Mouse (Mus musculus): ENCODE measurements around the gene Ergic2.
A peak's percentile ranks its signal among the peaks of the same experiment; 100 is the strongest.

Gene Ergic2

DNA sequence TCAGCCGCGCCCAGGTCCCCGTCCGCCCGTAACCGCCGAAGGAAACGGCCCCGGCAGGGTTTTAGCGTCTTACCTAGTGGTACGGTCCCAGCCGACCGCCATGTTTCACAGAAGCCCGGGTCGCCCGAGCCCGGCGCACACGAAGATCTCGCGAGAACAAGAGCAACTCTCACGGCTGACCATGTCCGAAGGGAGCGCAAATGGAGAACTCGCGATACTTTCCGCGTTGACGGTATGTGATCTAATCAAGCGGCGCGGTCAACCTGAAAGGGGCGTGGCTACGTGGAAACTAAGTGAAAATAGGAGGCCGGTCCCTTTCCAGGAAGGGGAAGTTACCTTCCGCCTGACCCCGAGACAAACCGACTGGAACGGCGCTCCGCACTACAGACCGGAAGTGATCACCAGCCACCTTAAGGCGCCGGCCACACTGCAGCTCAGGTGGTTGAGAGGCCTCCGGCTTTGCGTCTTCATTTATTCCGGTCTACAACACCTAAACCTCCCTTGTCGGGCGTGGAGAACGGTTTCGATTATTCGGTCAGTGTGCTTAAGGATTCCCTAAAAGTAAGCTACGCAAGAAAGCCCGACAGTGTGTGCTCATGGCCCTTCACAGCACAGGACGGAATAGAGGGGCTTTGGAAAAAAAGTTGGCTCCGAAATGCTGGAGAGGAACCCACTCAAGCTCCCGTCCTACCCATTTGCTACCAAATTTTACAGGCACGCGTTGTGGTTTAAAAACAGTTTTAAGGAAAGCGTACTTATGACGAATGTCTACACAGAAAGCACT is at the start of gene Ergic2:
Gene Ergic2, minus strand, starts transcription at position 478 of the 784 bp plus-strand sequence.
- DNase-seq: peak; percentile 99

DNA sequence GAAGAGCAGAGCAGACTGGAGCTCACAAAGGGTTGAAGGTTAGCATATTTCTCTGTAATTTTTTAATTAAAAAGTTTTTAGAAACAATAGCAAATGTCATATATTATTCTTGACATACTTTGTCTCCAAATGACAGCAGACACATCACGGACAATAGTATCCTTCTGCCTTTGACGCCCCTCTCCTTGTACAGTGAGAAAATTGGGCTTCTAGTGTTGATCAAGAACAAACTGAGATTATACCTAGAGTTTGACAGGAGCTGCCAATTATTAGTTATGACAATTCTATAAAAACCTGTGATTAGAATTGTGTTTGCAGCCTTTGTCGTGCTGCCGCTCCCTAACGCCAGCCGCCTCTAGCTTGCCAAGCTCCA is 48.5 kb upstream of the Ergic2 start:
- DNase-seq: no peak

DNA sequence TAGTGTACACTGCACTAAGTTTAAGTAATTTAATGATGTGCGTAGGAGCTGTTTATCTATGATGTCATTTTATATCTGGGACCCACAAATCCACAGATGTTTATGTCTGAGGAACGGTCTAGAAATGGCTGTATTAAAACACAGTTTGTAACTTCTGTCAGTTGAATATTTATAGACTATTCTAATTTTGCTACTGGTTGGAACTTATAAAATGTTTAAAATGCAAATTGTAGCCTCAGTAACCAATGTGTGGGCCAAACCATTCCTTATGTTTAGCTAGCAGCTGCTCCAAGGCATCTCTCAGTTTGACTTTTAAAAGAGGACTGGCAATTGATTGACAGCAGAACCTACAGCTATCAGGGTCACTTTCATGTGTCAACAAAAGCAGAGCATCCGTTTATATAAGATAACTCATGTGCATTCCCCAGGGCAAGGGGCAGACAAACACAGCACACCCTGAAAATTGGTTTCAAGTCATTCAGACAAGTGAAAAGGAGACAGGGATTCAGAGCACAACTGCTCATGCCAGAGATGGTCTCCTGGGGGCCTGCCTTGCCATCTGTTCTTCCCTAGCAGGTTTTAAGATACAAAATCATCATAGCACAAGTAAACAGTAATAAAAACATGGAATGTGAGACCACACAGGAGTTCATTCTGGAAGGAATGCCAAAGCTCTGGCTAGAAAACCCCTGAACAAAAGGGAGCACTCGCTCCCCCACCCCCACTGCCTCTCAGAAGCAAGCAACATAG is 48.0 kb upstream of the Ergic2 start:
- DNase-seq: no peak

DNA sequence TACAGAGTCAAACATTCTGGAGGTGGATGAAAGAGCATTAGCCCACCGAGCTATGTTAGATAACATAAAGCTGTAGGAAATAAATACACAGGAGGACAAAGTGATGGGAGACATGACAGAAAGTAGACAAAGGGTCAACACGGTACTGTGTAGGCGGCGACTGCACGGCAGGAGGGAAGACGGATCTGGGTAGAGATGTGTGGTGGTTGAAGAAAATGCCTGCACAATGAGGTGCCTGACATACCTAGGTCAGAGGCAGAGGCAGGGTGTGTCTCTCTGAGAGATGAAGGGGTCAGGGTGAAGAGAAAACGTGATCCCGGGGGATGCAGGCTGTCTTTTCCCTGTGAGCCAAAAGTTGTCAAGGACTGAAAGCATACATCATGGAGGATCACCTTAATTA is 46.9 kb upstream of the Ergic2 start:
- DNase-seq: no peak

DNA sequence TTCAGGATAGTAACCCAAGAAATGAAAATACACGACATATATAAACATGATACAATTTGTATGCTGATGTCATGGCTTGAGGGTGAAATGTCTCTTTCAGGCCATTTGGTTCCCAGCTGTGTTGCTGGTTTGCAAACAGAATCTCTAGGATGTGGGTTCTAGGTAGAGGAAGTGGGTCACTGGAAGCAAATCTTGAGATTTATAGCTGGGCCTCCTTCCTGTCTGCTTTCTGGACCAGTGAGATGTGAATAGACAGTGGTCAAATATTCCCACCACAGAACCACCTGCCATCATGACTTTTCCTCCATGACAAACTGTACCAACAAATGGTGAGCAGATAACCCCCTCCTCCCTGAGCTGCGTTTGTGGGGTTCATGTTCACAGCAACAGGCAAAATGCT is 45.6 kb upstream of the Ergic2 start:
- DNase-seq: no peak

DNA sequence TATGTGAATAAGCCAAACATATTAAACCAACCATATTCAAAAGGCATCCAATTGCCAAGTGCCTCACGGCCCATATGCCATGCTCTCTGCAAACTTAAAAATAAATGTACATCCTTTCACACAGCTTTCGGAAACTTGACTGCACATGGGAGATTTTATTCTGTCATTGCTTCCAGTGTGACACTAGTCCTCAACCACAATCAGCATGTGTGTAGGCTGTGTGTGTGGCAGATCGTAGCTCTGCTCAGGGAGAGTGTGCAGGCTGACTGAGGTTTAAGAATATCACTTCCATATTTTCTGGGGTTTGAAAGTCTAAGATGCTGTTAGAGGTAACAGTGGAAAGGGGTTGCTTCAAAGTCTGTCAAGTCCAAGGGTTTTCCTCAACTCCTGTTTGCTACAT is 43.9 kb upstream of the Ergic2 start:
- no peak for DNase-seq

DNA sequence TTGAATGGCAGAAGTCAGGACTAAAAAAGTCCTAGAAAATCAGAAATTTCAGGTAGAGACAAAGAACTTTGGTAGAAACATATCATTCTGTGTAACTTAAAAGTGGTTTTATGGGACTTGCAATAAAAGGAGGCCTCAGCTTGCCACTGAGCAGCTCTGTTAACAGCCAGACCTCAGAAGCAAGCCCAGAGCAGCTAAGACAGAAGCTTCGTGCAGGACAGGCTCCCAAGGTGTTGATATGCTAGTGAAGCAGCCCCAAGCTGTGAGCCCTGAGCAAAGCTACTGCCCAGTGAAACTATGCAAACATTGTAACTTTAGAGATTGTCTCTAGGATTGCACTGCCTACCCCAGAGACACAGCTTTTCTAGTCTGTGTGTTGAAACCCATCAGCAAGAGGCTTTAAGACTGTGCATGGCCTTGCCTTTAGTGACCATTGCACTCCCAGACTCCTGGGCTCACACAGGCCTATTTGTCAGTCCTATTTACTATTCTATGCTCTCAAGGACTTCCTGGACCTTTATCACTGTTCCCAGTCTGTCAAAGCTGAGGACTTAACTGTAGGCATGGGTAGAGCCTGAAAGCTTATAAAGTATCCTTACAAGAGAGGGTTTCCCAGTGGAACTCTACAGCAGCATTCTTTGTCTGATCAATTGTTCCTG is 43.4 kb upstream of the Ergic2 start:
- no peak for DNase-seq

DNA sequence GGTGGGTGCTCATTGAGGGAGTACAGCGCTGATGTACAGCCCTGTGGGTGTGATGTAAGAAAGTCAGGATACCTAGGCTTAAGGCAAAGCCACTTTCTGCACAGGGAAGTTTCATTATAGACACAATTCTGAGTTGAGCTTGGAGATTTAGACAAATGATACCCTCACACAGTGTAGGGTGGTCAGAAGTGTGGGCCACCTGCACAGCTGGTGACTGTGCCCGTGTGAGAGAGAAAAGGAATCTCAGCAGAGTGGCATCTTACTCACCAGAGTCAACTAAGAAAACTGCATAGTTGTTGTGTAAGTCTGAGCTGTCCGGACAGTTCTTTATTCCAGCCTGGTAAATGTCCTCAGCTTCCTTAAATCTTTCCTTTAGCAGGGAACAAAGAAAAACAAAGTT is 37.0 kb upstream of the Ergic2 start:
- no peak for DNase-seq

DNA sequence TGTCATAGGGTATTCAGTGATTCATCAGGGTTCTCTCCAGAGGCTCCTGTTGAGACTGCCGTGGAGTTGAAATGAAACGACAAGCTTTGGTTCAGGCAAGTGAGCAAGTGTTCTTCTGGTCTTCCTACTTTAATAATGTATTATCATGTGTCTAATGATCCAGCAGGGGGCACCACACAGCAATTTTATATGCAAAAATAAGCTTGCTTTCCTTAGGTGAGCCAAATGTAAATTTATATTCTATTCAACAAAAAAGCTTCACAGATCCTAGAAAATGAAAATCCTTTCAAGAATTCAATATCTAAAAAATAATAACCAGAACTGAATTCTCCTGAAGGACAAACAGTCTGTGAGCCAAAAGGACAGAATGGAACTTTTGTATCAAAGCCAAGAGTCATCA is 36.5 kb upstream of the Ergic2 start:
- peak; percentile 69 for DNase-seq

DNA sequence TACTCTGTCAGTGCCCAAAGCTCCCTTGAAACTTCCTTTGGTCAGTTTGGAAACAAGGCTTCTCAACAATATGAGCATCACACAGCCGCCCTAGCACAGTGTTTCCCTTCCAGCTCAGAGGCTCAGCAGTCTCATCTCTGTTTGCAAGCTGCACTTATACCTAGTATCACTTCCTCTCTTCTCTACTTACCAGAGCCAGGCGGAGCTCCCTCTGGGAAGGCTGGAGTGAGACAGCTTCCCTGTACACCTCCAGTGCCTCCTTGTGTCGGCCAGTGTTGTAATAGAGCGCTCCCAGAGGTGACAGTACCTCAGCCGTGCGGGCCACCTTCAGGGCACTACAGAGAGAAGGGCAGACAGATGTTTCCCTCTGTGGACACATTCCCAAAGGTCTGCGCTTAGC is 34.4 kb upstream of the Ergic2 start:
- DNase-seq: no peak

DNA sequence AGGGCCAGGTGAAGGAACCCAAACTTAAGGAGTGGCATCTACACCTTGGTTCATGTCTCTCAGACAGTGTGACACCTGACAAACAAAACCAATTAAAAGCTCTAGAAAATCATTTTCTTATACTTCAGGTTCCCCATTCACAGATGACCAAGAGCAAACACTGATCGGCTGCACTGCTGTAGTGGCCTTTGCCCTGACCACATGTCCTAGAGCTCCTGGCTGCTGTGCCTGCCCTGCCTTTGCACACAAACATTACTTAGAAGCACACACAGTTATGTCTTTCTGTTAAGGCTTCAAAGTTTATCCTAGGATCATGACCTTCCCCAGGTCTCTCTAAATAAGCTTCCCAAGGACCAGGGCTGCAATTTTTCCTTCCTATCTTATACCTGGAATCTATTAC is 32.7 kb upstream of the Ergic2 start:
- DNase-seq: no peak

DNA sequence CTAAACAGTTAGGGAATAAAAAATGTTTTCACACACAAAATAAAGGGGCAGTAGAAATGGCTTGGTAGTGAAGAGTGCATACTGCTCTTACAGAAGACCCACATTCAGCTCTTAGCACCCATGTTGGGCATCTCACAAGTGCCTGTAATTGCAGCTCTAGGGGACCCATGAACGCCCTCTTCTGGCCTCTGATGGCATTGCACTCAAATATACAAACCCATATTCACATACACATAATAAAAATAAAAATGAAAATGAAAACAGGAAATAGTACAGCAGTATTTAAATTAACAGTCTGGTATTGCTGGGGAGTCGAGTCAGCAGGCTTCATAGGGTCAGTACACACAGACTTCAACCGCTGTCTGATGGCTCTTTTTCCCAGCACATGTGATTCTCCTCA is 30.1 kb upstream of the Ergic2 start:
- no peak for DNase-seq

DNA sequence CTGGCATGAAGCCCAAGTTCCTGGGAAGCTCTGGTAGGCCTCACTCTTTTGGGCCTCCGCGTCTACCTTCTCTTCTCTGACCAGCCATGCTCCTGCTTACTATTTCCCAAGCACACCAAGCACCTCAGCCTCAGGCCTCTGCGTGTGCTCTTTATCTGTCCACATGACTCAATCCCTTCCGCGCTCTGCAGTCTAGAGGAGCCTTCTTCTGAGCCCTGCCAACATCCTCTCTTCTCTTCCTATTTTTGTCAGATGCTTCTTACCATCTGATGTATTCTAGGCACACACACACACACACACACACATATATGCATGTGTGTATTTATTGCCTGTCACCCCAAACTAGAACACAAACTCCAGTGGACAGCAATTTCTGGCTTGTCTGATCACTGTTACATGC is 29.5 kb upstream of the Ergic2 start:
- DNase-seq: no peak

DNA sequence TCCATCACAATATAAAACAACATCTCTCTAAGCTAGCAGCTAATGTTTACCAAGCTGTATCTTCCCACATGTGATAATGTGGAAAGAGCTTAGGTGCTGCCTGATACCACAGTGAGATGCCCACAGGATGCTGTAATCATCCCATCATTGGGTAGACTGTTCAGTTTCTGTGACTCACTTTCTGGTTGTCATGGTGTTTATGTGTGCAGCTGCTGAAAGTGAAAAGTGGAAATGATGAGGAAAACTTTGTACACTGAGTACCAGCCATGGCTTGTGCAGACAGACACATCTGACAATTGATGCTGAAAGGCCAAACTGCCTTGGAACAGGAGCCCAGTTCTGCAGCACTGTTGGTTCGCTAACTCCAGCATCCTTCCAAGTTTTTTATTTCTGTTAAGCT is 27.1 kb upstream of the Ergic2 start:
- no peak for DNase-seq

DNA sequence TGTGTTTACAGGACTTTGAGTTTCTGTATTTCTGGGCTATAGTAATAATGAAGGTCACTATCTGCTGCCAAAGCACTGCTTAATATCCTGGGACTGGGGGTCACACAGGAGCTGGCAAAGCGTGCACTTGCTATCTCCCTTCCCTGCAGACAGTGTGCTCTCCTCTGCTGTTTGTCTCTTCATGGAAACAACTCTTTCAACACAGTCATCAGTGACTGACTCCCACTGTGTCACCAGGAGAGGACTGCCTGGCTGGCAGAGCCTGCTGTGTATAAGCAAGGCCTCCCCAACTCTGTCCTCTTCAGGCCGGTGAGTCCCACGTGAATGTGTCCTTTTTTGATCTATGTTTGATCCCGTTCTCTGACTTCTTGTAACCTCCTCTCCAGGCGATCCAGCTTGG is 25.3 kb upstream of the Ergic2 start:
- no peak for DNase-seq

DNA sequence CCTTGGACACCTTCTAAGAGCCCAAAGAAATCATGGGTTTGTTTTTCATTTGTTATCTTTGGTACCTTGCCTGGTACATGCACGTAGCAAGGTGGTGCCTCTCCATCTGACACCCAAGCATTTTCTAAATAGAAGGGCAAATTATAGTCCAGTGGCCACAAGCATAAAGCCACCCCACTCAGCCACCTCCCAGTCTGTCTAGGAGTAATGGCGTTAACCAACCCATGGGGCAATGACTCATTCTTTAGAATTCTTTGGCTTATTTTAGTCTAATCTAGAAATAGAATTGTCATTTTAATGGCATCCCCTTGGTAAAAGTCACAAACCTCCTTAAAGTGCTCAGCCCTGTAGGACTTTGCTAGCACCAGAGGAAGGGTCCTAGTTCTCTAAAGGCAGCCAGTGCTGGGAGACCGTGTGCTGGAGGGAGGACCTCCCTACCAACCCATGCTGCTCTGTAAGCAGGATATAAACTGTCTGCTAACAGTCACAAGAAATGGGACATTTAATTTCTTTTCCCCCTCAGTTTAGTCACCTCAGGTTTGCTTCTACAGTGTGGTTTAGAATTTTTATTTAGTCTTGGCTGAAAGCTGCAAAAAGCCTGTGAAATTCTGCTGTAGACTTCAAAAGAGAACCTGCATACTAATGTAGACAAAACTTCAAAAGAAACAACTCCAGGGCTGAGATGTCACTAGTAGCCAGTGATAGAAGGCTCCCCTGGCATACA is 22.1 kb upstream of the Ergic2 start:
- DNase-seq: no peak

DNA sequence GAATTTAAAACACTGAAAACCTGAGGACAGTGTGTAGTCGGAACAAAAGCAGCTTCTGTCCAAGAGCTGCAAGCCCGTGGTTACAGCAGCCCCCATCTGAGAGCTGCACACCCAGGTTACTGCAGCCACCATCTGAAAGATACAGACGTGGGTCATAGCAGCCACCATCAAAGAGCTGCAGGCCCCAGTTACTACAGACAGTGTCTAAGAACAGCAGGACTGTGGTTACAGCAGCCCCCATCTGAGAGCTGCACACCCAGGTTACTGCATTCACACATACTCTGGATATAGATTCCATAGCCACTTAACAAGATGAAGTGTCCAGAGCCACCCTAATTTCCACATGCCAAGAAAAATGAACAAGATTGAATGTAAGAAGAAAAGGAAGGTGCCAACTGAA is 15.4 kb upstream of the Ergic2 start:
- no peak for DNase-seq

DNA sequence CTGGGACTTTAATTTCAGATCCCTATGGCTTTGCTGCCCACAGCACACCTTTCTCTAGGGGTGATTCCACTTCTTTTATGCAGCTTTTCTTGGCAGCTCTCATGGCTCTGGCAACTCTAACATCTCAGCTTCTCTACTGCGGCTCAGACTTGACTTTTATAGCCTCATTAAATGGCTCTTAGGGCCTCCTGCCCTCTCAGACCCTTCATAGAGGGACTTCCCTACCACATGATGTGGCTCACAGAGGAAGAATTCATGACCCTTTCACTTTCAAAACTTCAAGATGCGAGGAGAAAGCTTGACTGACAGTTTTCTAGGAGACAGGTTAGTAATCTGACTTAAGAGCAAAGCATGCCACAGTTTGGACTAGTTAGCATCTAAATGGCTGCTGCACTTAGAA is 10.5 kb upstream of the Ergic2 start:
- DNase-seq: no peak

DNA sequence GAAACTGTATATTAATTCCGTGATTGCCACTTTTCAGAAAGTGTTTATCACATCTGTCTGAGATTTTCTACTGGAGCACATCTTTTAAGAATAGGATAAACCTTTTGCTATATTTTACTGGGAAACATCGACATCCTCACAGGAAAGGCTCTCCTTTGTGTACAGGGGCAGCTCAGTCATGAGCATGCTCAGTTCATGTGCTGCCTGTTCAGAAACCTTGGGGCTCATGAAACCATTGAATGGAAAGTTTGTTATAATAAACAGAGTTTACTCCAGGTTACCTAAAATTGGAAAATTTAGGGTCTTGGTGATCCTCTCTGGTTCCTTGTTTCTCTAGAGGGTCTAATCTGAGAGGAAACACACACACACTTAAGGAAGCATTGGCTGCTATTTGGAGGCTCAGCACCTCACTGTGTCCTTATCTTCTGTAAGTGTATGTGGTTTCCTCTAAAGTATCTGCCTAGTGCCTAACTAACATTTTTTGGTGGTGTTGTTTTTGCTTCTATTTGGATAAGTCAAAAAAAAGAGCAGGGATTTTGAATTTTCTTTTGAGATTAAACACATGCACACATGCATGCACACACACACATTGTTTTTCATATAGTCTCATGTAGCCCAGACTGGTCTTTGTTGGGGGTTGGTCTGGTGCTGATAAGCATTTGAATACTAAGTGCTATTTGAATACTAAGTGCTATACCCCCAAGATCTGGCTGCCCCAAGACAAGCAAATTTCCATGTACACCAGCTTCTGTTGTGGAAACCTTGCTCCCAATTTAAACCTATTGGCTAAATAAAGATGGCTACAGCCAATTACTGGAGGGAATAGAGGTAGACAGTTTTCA is 6.3 kb upstream of the Ergic2 start:
- DNase-seq: no peak

DNA sequence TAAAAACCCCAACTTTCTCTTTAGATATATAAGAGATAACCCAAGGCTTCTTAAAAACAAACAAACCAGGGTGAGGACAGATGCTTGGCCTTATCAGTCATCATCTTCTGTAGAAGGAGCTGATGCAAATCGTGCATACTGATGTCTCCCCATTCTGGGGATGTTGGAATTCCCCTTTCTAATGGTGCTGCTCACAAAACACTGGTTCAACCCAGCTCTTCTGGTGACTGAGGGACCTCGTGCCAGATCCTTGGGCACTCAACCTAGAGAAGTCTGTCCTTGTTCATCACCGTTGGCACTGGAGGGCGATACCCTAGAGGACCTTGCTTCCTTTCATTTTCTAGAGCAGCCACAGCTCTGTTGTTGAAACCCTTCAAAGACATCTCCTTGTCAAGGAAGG is 4.6 kb upstream of the Ergic2 start:
- no peak for DNase-seq

DNA sequence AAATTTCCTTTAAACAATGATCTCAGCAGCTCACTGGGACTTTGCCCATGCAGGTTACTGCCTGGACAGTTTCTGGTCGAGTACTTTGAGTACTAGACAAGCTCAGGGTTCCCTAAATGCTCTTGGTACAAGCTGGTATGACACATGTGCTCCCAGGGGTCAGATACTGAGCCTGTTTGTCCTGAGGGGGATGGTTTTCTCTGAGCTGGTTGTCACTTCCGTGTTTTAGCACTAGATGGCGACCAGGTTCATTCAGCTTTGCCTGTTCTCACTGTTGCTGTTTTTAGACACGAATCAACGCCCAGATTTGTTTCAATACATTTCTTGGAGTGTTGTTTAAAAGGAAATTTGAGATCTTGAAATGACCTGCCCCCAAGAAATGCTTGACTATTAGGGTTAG is 2.6 kb upstream of the Ergic2 start:
- DNase-seq: peak; percentile 58

DNA sequence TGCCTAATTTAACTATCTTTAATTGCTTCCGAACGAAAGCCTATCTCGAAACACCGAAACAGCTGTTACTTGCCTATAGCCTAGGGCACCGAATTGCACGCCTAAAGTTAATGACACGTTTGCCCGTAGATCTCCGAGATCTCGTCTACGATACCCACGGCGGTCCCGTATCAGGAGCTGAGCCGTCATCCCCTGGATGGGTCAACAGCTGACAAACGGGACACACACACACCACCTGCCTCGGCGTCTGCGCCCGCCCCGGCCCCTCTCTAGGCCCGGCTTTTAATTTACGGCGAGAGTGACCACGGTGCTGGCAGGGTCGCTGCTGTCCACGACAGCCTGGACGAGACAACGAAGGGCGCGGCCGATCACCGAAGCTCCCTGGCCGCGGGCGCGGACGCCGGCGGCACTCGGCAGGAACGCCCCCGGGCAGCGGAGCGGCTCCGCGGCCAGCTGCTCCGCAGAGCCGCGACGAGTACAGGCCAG is 740 bp downstream of the Ergic2 start:
- no peak for DNase-seq

Measured in kidney, postnatal 14 days (tissue).